In genomic region chr17:5203346-5204102, GRCm38 (mm10) we compare ENCODE assay signal across 19 mouse cellular contexts.
DNase-seq lines count a peak whose midpoint lies in the region; ATAC-seq and TF ChIP-seq lines count a peak whose summit lies in the region.
"Had no signal": no experiment of that assay in that cellular context is flagged by ENCODE, and none has a peak within 500 bp of the region (broad histone marks: within the 10 kb centered on the region; RNA-seq: fewer than 3 reads in every experiment).

No protein-coding gene starts in this region.

- H3K27ac ChIP-seq in lung, embryonic 14.5 days (ENCODE audit: low read depth): no peak overlapping the region
- H3K27ac ChIP-seq in intestine, embryonic 16.5 days (ENCODE audit: low read length): peak overlapping the region; percentile 72
- H3K27ac ChIP-seq: forebrain, embryonic 10.5 days; heart, embryonic 10.5 days; hindbrain, embryonic 12.5 days; liver, embryonic 13.5 days had no signal

- no peaks in the 10 kb centered on the region for H3K9me3 ChIP-seq in lung, embryonic 14.5 days (ENCODE audit: low read depth, low read length)
- no peaks in the 10 kb centered on the region for H3K9me3 ChIP-seq in intestine, embryonic 16.5 days (ENCODE audit: control insufficient read depth, low read length)
- H3K9me3 ChIP-seq: forebrain, embryonic 10.5 days; heart, embryonic 10.5 days; hindbrain, embryonic 12.5 days; liver, embryonic 13.5 days; midbrain, embryonic 13.5 days had no signal

- peaks cover 33% of the 10 kb centered on the region for H3K4me1 ChIP-seq in lung, embryonic 14.5 days (ENCODE audit: insufficient read depth)
- H3K4me1 ChIP-seq in intestine, embryonic 16.5 days (ENCODE audit: control insufficient read depth, insufficient read depth, low read length): peaks cover 33% of the 10 kb centered on the region

- no peaks in the 10 kb centered on the region for H3K36me3 ChIP-seq in lung, embryonic 14.5 days (ENCODE audit: insufficient read depth)
- no peaks in the 10 kb centered on the region for H3K36me3 ChIP-seq in intestine, embryonic 16.5 days (ENCODE audit: control insufficient read depth, insufficient read depth, low read length)
- H3K36me3 ChIP-seq: forebrain, embryonic 10.5 days; heart, embryonic 10.5 days; hindbrain, embryonic 12.5 days; liver, embryonic 13.5 days; midbrain, embryonic 13.5 days had no signal

- H3K4me3 ChIP-seq in lung, embryonic 14.5 days (ENCODE audit: low read depth, low read length): no peak overlapping the region
- H3K4me3 ChIP-seq in intestine, embryonic 16.5 days (ENCODE audit: low read length): no peak overlapping the region
- H3K4me3 ChIP-seq: forebrain, embryonic 10.5 days; heart, embryonic 10.5 days; hindbrain, embryonic 12.5 days; liver, embryonic 13.5 days; midbrain, embryonic 13.5 days; myocyte had no signal

- 80% methylated on average over 10 of the region's 10 CpGs for WGBS in lung, embryonic 14.5 days
- 64% methylated on average over 10 of the region's 10 CpGs for WGBS in intestine, embryonic 16.5 days

- no peak for TF ChIP-seq CTCF in lung, embryonic 14.5 days (IDR thresholded peaks at IDR 0.05; ENCODE audit: low read depth)

- DNase-seq in kidney, adult 18-20 months: peak; percentile 24
- no peak for DNase-seq in kidney, adult 9 months
- DNase-seq in lung, embryonic 14.5 days: peak; percentile 53
- no peak for DNase-seq in lung, adult 18-20 months
- peak; percentile 26 for DNase-seq in brain, adult 2 months (ENCODE audit: low read depth, low spot score)
- no peak for DNase-seq in gastrocnemius, postnatal 25 days
- DNase-seq: adrenal gland, adult 8-10 months; cerebellum, adult 11 months; gastrocnemius, postnatal 14 days; kidney, postnatal 4 days; liver, embryonic 13.5 days; thymus, postnatal 14 days had no signal

- peak; percentile 9; the same call in 1 of the 2 replicates for ATAC-seq in lung, embryonic 14.5 days (ENCODE audit: insufficient read depth)
- ATAC-seq in intestine, embryonic 16.5 days: peak; percentile 62
- ATAC-seq: inflammation-experienced regulatory T-cells, adult 6 months; midbrain, embryonic 13.5 days had no signal

- no peak overlapping the region for H3K9ac ChIP-seq in lung, embryonic 14.5 days
- H3K9ac ChIP-seq in intestine, embryonic 16.5 days (ENCODE audit: low read depth, low read length): no peak overlapping the region
- H3K9ac ChIP-seq: hindbrain, embryonic 12.5 days; liver, embryonic 13.5 days; midbrain, embryonic 13.5 days had no signal

- no peak overlapping the region for H3K4me2 ChIP-seq in lung, embryonic 14.5 days
- H3K4me2 ChIP-seq in intestine, embryonic 16.5 days (ENCODE audit: low read depth, low read length): peak overlapping the region; percentile 27; the same call in 1 of the 2 replicates
- H3K4me2 ChIP-seq: hindbrain, embryonic 12.5 days; liver, embryonic 13.5 days; midbrain, embryonic 13.5 days had no signal

- no peaks in the 10 kb centered on the region for H3K27me3 ChIP-seq in lung, embryonic 14.5 days (ENCODE audit: insufficient read depth, low read length)
- H3K27me3 ChIP-seq in intestine, embryonic 16.5 days (replicated peaks; ENCODE audit: control insufficient read depth, insufficient read depth, low read length): no peaks in the 10 kb centered on the region
- H3K27me3 ChIP-seq: hindbrain, embryonic 12.5 days; liver, embryonic 13.5 days; midbrain, embryonic 13.5 days had no signal

Comparison
In these comparisons a context has a peak if more than half of its experiments do, and no peak if none do; other contexts are left out.
1. DNase-seq: peak in kidney, adult 18-20 months (single experiment), lung, embryonic 14.5 days (single experiment) and brain, adult 2 months (single experiment); none in kidney, adult 9 months (single experiment), lung, adult 18-20 months (0 of 2) and gastrocnemius, postnatal 25 days (single experiment).